Mouse (Mus musculus) megakaryocyte progenitor cell, adult 5-6 weeks (primary cell): Measurements from ENCODE around the gene Alg10b. TPM values are rescaled to one million over a fixed set of nuclear protein-coding genes. Genes with fewer than 3 reads are reported as not detected.
"Not testable (repeated sequence)": the region's sequence is repeated elsewhere in the genome, so short reads cannot be mapped to it uniquely, and the experiment has no call there.

Experiments used
- ATAC-seq: replicated peaks from 2 replicates; pipeline ENCODE4 v1.8.0; 2016; ENCODE audit warnings: mild to moderate bottlenecking, moderate TSS enrichment, inconsistent platforms; ENCODE audit not compliant: poor library complexity
- total RNA-seq, 2 experiments: library from RNA; stranded (forward) in 1 of 2; stranded (reverse) in 1 of 2; fragments of 157-497, 149-512 nt in 1 of 2; fragments of 200-1000 nt in 1 of 2; gene quantifications; 2 replicates each; pipeline versions ENCODE4 v1.2.3 to v1.2.4; 2015 to 2017

Gene Alg10b
- total RNA-seq (2015) (44.6 and 46.1 TPM in 2 replicates), total RNA-seq (2017) (29.9 and 38.9 TPM in 2 replicates)

GRCm38 (mm10) chr15:90223969-90224750 is at the start of gene Alg10b:
Gene Alg10b (plus strand): TSS chr15:90224311.
- peak; percentile 95 for ATAC-seq

GRCm38 (mm10) chr15:90183108-90183507 is 41.0 kb upstream of the Alg10b start:
- not testable (repeated sequence) for ATAC-seq

GRCm38 (mm10) chr15:90183511-90183910 is 40.6 kb upstream of the Alg10b start:
- no peak for ATAC-seq

- ATAC-seq: no peak
These were observed 39.4 kb upstream of the Alg10b start for GRCm38 (mm10) chr15:90184743-90185142.

GRCm38 (mm10) chr15:90189477-90189876 is 34.6 kb upstream of the Alg10b start:
- ATAC-seq: no peak

- no peak for ATAC-seq
These were observed 10.2 kb upstream of the Alg10b start for GRCm38 (mm10) chr15:90213946-90214345.

- peak; percentile 82 for ATAC-seq
These were observed 9.2 kb upstream of the Alg10b start for GRCm38 (mm10) chr15:90214913-90215312.

GRCm38 (mm10) chr15:90225058-90225575 is 1.0 kb downstream of the Alg10b start:
- peak; percentile 76 for ATAC-seq

GRCm38 (mm10) chr15:90237657-90238056 is 13.5 kb downstream of the Alg10b start:
- ATAC-seq: peak; percentile 70

GRCm38 (mm10) chr15:90244081-90244480 is 20.0 kb downstream of the Alg10b start:
- ATAC-seq: no peak; the same call in 1 of the 2 replicates

GRCm38 (mm10) chr15:90249694-90250093 is 25.6 kb downstream of the Alg10b start:
- ATAC-seq: peak; percentile 81

GRCm38 (mm10) chr15:90282876-90283275 is 58.8 kb downstream of the Alg10b start:
- no peak for ATAC-seq
